Mouse (Mus musculus) megakaryocyte, embryonic 14.5 days (primary cell): ENCODE results near the gene Cacng2. TPM values are rescaled to one million over a fixed set of nuclear protein-coding genes. Genes with fewer than 3 reads are reported as not detected.

Source experiments
- H3K27me3 ChIP-seq: replicated peaks from 2 replicates; pipeline ENCODE3; 2012; ENCODE audit warnings: inconsistent platforms
- H3K36me3 ChIP-seq: replicated peaks from 2 replicates; pipeline ENCODE3; 2012; ENCODE audit warnings: low read length, inconsistent platforms, mixed read lengths
- H3K4me1 ChIP-seq: 2 replicates; pipeline ENCODE4 v1.6.1; 2012; ENCODE audit warnings: inconsistent platforms
- H3K4me3 ChIP-seq: replicated peaks from 2 replicates; pipeline ENCODE3; 2012; ENCODE audit warnings: moderate library complexity, mild to moderate bottlenecking, inconsistent platforms
- H3K9me3 ChIP-seq: 2 replicates; pipeline ENCODE4 v1.6.1; 2012; ENCODE audit warnings: inconsistent platforms
- FLI1 ChIP-seq: IDR thresholded peaks from 2 replicates; pipeline ENCODE4 v1.6.1; 2012; ENCODE audit warnings: low read length, inconsistent platforms, mixed read lengths
- GATA1 ChIP-seq: IDR thresholded peaks from 3 replicates; pipeline ENCODE4 v1.6.1; 2012; ENCODE audit warnings: mixed read lengths, low read length, inconsistent platforms, borderline replicate concordance
- polyA plus RNA-seq: library from polyadenylated mRNA; stranded (reverse); fragments of >175 nt; gene quantifications from 2 replicates; pipeline ENCODE4 v1.2.3, GENCODE M21; 2012; ENCODE audit warnings: low replicate concordance; ENCODE audit not compliant: insufficient read depth

Cacng2 gene
- polyA plus RNA-seq, 1 experiment, result not detected

DNA sequence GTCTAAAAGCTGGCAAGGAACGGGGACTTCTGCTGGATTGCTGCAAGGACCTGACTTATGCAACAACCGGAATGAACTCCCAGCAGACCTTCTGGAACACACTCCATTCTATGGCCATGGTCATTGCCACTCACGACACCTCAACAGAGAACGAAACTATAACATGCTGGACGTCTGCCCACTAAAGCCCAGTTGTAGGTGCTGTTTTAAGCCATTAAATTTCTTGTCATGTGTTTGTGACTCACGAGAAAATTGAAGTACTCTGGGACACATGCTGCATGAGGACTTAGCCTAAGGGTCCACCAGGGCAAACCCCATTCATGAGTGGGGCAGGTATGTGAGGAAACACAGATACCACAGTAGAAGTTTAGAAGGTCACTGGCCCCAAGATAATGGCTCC lies 159.1 kb downstream of the Cacng2 start:
- no peak for TF ChIP-seq FLI1
- no peak for TF ChIP-seq GATA1
- H3K36me3 ChIP-seq, result peaks cover 78% of the 10 kb centered on the region
- peaks cover 37% of the 10 kb centered on the region for H3K4me1 ChIP-seq
- peaks cover 1% of the 10 kb centered on the region for H3K27me3 ChIP-seq
- no peaks in the 10 kb centered on the region for H3K9me3 ChIP-seq
- H3K4me3 ChIP-seq, result no peak overlapping the region

- TF ChIP-seq FLI1, result no peak
- no peak for TF ChIP-seq GATA1
- H3K4me1 ChIP-seq, result peaks cover 37% of the 10 kb centered on the region
- H3K36me3 ChIP-seq, result peaks cover 66% of the 10 kb centered on the region
- H3K9me3 ChIP-seq, result no peaks in the 10 kb centered on the region
- H3K4me3 ChIP-seq, result no peak overlapping the region
- peaks cover 6% of the 10 kb centered on the region for H3K27me3 ChIP-seq
Observed at GRCm38 (mm10) chr15:77958071-77958470, 161.8 kb downstream of the Cacng2 start.

GRCm38 (mm10) chr15:77957625-77958024 lies 162.2 kb downstream of the Cacng2 start:
- Histone ChIP-seq H3K4me3 (no peak overlapping the region), H3K4me1 (peaks cover 36% of the 10 kb centered on the region), H3K9me3 (no peaks in the 10 kb centered on the region), H3K27me3 (peaks cover 6% of the 10 kb centered on the region), H3K36me3 (peaks cover 66% of the 10 kb centered on the region)
- TF ChIP-seq GATA1 (no peak), FLI1 (no peak)

GRCm38 (mm10) chr15:77956404-77956901 lies 163.4 kb downstream of the Cacng2 start, which contains the start of gene Foxred2:
Gene Foxred2 (minus strand): TSS chr15:77956722.
- peak within 1 kb of the TSS; percentile 92 for H3K4me3 ChIP-seq
- H3K36me3 ChIP-seq, result peaks cover 66% of the 10 kb centered on the region
- no peak for TF ChIP-seq FLI1
- TF ChIP-seq GATA1, result no peak
- H3K9me3 ChIP-seq, result no peaks in the 10 kb centered on the region
- peaks cover 6% of the 10 kb centered on the region for H3K27me3 ChIP-seq
- peaks cover 36% of the 10 kb centered on the region for H3K4me1 ChIP-seq

- TF ChIP-seq GATA1, result no peak
- no peak for TF ChIP-seq FLI1
Observed at GRCm38 (mm10) chr15:77955440-77956403, 164.1 kb downstream of the Cacng2 start.

GRCm38 (mm10) chr15:77954362-77954761 lies 165.5 kb downstream of the Cacng2 start:
- Histone ChIP-seq H3K27me3 (peaks cover 8% of the 10 kb centered on the region), H3K4me1 (peaks cover 40% of the 10 kb centered on the region), H3K9me3 (no peaks in the 10 kb centered on the region), H3K36me3 (peaks cover 66% of the 10 kb centered on the region), H3K4me3 (no peak overlapping the region)
- TF ChIP-seq GATA1, result no peak
- TF ChIP-seq FLI1, result no peak

More at GRCm38 (mm10) chr15:77955440-77956403, 164.1 kb downstream of the Cacng2 start:
- peaks cover 37% of the 10 kb centered on the region for H3K4me1 ChIP-seq
- H3K36me3 ChIP-seq, result peaks cover 66% of the 10 kb centered on the region
- no peaks in the 10 kb centered on the region for H3K9me3 ChIP-seq
- peak overlapping the region; percentile 92 for H3K4me3 ChIP-seq
- peaks cover 6% of the 10 kb centered on the region for H3K27me3 ChIP-seq

- TF ChIP-seq GATA1 (no peak), FLI1 (no peak)
- H3K4me1 ChIP-seq, result peaks cover 45% of the 10 kb centered on the region
- H3K4me3 ChIP-seq, result no peak overlapping the region
- peaks cover 66% of the 10 kb centered on the region for H3K36me3 ChIP-seq
- peaks cover 11% of the 10 kb centered on the region for H3K27me3 ChIP-seq
- H3K9me3 ChIP-seq, result no peaks in the 10 kb centered on the region
Observed at GRCm38 (mm10) chr15:77952921-77953320, 166.9 kb downstream of the Cacng2 start.

DNA sequence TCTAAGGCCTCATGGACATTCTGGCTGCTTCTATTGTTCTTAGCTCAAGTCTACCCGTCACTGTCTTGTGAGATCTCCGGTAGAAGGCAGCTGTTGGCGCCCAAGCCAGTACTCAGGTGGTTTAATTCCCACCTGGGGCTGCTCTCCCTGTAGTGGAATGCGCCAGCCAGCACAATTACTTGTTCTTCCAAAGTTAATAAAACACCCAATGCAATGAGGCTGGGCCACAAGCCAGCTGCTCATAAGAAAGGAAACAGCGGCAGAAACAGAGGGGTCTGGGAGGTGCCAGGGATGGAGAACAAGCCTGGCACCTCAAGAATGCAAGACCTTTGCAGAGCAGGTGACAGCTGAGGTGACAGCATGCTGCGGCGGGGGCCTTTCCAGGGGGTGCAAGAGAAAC lies 170.8 kb downstream of the Cacng2 start:
- Histone ChIP-seq H3K4me3 (no peak overlapping the region), H3K27me3 (peaks cover 12% of the 10 kb centered on the region), H3K4me1 (peaks cover 56% of the 10 kb centered on the region), H3K36me3 (peaks cover 92% of the 10 kb centered on the region), H3K9me3 (no peaks in the 10 kb centered on the region)
- TF ChIP-seq GATA1 (no peak), FLI1 (no peak)

- H3K4me3 ChIP-seq, result peak overlapping the region; percentile 83
- peaks cover 89% of the 10 kb centered on the region for H3K36me3 ChIP-seq
- H3K9me3 ChIP-seq, result no peaks in the 10 kb centered on the region
- peaks cover 19% of the 10 kb centered on the region for H3K27me3 ChIP-seq
- peaks cover 74% of the 10 kb centered on the region for H3K4me1 ChIP-seq
- TF ChIP-seq FLI1, result no peak
- no peak for TF ChIP-seq GATA1
Observed at GRCm38 (mm10) chr15:77945711-77946110, 174.1 kb downstream of the Cacng2 start.

Other genes starting within 250 kb of the Cacng2 start
- 186 and 405 TPM in 2 replicates for gene Txn2, start 191.0 kb downstream of the Cacng2 start, polyA plus RNA-seq
- 0.66 TPM in 1 of 2 replicates, not detected in the other for gene Foxred2, start 163.3 kb downstream of the Cacng2 start, polyA plus RNA-seq
- gene Eif3d, start 149.2 kb downstream of the Cacng2 start, polyA plus RNA-seq, result 15.2 and 40.0 TPM in 2 replicates
- 132 and 388 TPM in 2 replicates for gene Ift27, start 54.1 kb upstream of the Cacng2 start, polyA plus RNA-seq
- not detected in 2 replicates for gene Pvalb, start 86.4 kb upstream of the Cacng2 start, polyA plus RNA-seq
- gene Ncf4, start 124.8 kb upstream of the Cacng2 start, polyA plus RNA-seq, result 31.4 and 83.6 TPM in 2 replicates
- 47.0 and 75.8 TPM in 2 replicates for gene Csf2rb2, start 185.7 kb upstream of the Cacng2 start, polyA plus RNA-seq
- gene Csf2rb, start 205.7 kb upstream of the Cacng2 start, polyA plus RNA-seq, result 80.6 and 123 TPM in 2 replicates